Mouse (Mus musculus) C2C12 (cell line): ENCODE data around the gene Tgfb1i1.

Experiments
- CTCF ChIP-seq: IDR thresholded peaks from one replicate; pipeline ENCODE4 v1.5.1; 2011; ENCODE audit not compliant: control insufficient read depth, insufficient read depth, insufficient read length
- FOSL1 ChIP-seq: IDR thresholded peaks from one replicate; pipeline ENCODE4 v1.8.0; 2011; ENCODE audit warnings: mild to moderate bottlenecking, low read length; ENCODE audit not compliant: poor library complexity, insufficient read depth, severe bottlenecking
- MAX ChIP-seq: IDR thresholded peaks from one replicate; pipeline ENCODE4 v1.6.1; 2011; ENCODE audit warnings: mild to moderate bottlenecking, control low read depth
- MYOD1 ChIP-seq: IDR thresholded peaks from one replicate; pipeline ENCODE4 v1.6.1; 2011; ENCODE audit warnings: low read depth; ENCODE audit not compliant: control insufficient read depth, insufficient read length
- MYOG ChIP-seq: IDR thresholded peaks from one replicate; pipeline ENCODE4 v1.6.1; 2011; ENCODE audit not compliant: control insufficient read depth, insufficient read length; ENCODE audit errors: extremely low read depth
- USF1 ChIP-seq: IDR thresholded peaks from one replicate; pipeline ENCODE4 v1.6.1; 2011; ENCODE audit warnings: low read depth, mild to moderate bottlenecking, control low read depth, moderate library complexity

- TF ChIP-seq MYOD1 (peak; percentile 31), CTCF (no peak), MYOG (no peak), USF1 (no peak), MAX (no peak), FOSL1 (no peak)
These were observed 6.0 kb downstream of the Tgfb1i1 start for GRCm38 (mm10) chr7:128252609-128253008.
